Mouse (Mus musculus) limb, embryonic 10.5 days (tissue): Measurements from ENCODE around the gene Dpagt1. TPM values are rescaled to one million over a fixed set of nuclear protein-coding genes. Genes with fewer than 3 reads are reported as not detected.
A peak's percentile ranks its signal among the peaks of the same experiment; 100 is the strongest.
"Not testable (repeated sequence)": the region's sequence is repeated elsewhere in the genome, so short reads cannot be mapped to it uniquely, and the experiment has no call there.

Experiments used
- DNase-seq: peaks from one replicate; pipeline ENCODE4 v3.0.0-alpha.2; 2017; ENCODE audit warnings: low spot score
- H3K27ac ChIP-seq: fragments of 300-500 bp; sonication (generic); 2 replicates; pipeline ENCODE4 v1.5.1; 2016; ENCODE audit warnings: mild to moderate bottlenecking
- H3K27me3 ChIP-seq: fragments of 300-500 bp; sonication (generic); 2 replicates; pipeline ENCODE4 v1.6.1; 2016; ENCODE audit warnings: low read depth, mild to moderate bottlenecking; ENCODE audit not compliant: poor library complexity, severe bottlenecking
- H3K36me3 ChIP-seq: fragments of 300-500 bp; sonication (generic); 2 replicates; pipeline ENCODE4 v1.6.1; 2016; ENCODE audit warnings: mild to moderate bottlenecking, moderate library complexity
- H3K4me1 ChIP-seq: fragments of 300-500 bp; sonication (generic); 2 replicates; pipeline ENCODE4 v1.6.1; 2016
- H3K4me3 ChIP-seq: fragments of 300-500 bp; sonication (generic); 2 replicates; pipeline ENCODE4 v1.5.1; 2016; ENCODE audit warnings: mild to moderate bottlenecking, moderate library complexity
- H3K9me3 ChIP-seq: fragments of 300-500 bp; sonication (generic); replicated peaks from 2 replicates; pipeline ENCODE4 v1.6.1; 2016; ENCODE audit warnings: mild to moderate bottlenecking
- WGBS: fragments of 180-500 bp; shearing (Covaris S2); methylation state at CpG from one replicate; pipeline ENCODE4 v1.1.7; 2016; 5-methylcytosine and 5-hydroxymethylcytosine counted together
- polyA plus RNA-seq: library from polyadenylated mRNA; unstranded; fragments of >200 nt; fragmentation: Nextera tagmentation; extraction: Ambion mirVana; gene quantifications from 2 replicates; pipeline ENCODE4 v1.2.1, GENCODE M21; 2016

Dpagt1 gene
- polyA plus RNA-seq, 1 experiment from 2014 or later = 46.9 TPM

GRCm38 (mm10) chr9:44336093-44336406 is 10.2 kb downstream of the Dpagt1 start:
- Histone ChIP-seq H3K27me3 (no peaks in the 10 kb centered on the region), H3K9me3 (peaks cover 2% of the 10 kb centered on the region; the same call in 1 of the 2 replicates), H3K4me1 (peaks cover 15% of the 10 kb centered on the region), H3K4me3 (peak overlapping the region; percentile 98), H3K36me3 (peaks cover 81% of the 10 kb centered on the region), H3K27ac (peak overlapping the region; percentile 98)
- WGBS = 4% methylated on average over 5 of the region's 5 CpGs
- DNase-seq = no peak

GRCm38 (mm10) chr9:44336513-44336912 is 10.7 kb downstream of the Dpagt1 start:
- H3K27me3 ChIP-seq, H3K9me3 ChIP-seq, H3K27ac ChIP-seq, DNase-seq: not testable (repeated sequence)
- peak overlapping the region; percentile 98 for H3K4me3 ChIP-seq
- WGBS = 52% methylated on average over 4 of the region's 4 CpGs
- peaks cover 81% of the 10 kb centered on the region for H3K36me3 ChIP-seq
- peaks cover 15% of the 10 kb centered on the region for H3K4me1 ChIP-seq

- no peak overlapping the region for H3K27ac ChIP-seq
- H3K9me3 ChIP-seq = peaks cover 2% of the 10 kb centered on the region; the same call in 1 of the 2 replicates
- peaks cover 81% of the 10 kb centered on the region for H3K36me3 ChIP-seq
- H3K27me3 ChIP-seq = no peaks in the 10 kb centered on the region
- H3K4me1 ChIP-seq = peaks cover 16% of the 10 kb centered on the region
- 83% methylated on average over 3 of the region's 3 CpGs for WGBS
- no peak for DNase-seq
- H3K4me3 ChIP-seq = peak overlapping the region; percentile 98
Observed at GRCm38 (mm10) chr9:44336964-44337363, 11.1 kb downstream of the Dpagt1 start.

- 69% methylated on average over 9 of the region's 9 CpGs for WGBS
- Histone ChIP-seq H3K4me3 (peak overlapping the region; percentile 98), H3K27ac (peak overlapping the region; percentile 11; the same call in 1 of the 2 replicates), H3K9me3 (peaks cover 2% of the 10 kb centered on the region; the same call in 1 of the 2 replicates), H3K4me1 (peaks cover 22% of the 10 kb centered on the region), H3K36me3 (peaks cover 76% of the 10 kb centered on the region), H3K27me3 (no peaks in the 10 kb centered on the region)
- no peak for DNase-seq
Observed at GRCm38 (mm10) chr9:44337436-44338169, 11.8 kb downstream of the Dpagt1 start.

GRCm38 (mm10) chr9:44338574-44338973 is 12.8 kb downstream of the Dpagt1 start:
- peaks cover 67% of the 10 kb centered on the region for H3K36me3 ChIP-seq
- H3K27me3 ChIP-seq = no peaks in the 10 kb centered on the region
- no peak overlapping the region for H3K4me3 ChIP-seq
- 84% methylated on average over 5 of the region's 5 CpGs for WGBS
- no peak overlapping the region for H3K27ac ChIP-seq
- DNase-seq = no peak
- H3K4me1 ChIP-seq = peaks cover 32% of the 10 kb centered on the region
- peaks cover 2% of the 10 kb centered on the region; the same call in 1 of the 2 replicates for H3K9me3 ChIP-seq

- H3K4me3 ChIP-seq = peak overlapping the region; percentile 19; the same call in 1 of the 2 replicates
- peaks cover 64% of the 10 kb centered on the region for H3K36me3 ChIP-seq
- H3K27ac ChIP-seq = no peak overlapping the region; the same call in 1 of the 2 replicates
- H3K4me1 ChIP-seq = peaks cover 34% of the 10 kb centered on the region
- 89% methylated on average over 5 of the region's 5 CpGs for WGBS
- no peaks in the 10 kb centered on the region for H3K9me3 ChIP-seq
- no peaks in the 10 kb centered on the region for H3K27me3 ChIP-seq
- no peak for DNase-seq
Observed at GRCm38 (mm10) chr9:44341487-44341886, 15.7 kb downstream of the Dpagt1 start.

- Histone ChIP-seq H3K9me3 (no peaks in the 10 kb centered on the region), H3K36me3 (peaks cover 64% of the 10 kb centered on the region), H3K27ac (0 out of 2 replicates have a peak overlapping the region, but pooled peaks have one; percentile 98), H3K4me1 (peaks cover 27% of the 10 kb centered on the region), H3K4me3 (peak overlapping the region; percentile 19), H3K27me3 (no peaks in the 10 kb centered on the region)
- no peak for DNase-seq
- WGBS = 78% methylated on average over 3 of the region's 3 CpGs
Observed at GRCm38 (mm10) chr9:44342173-44342572, 16.4 kb downstream of the Dpagt1 start.

- Histone ChIP-seq H3K27me3 (no peaks in the 10 kb centered on the region), H3K36me3 (peaks cover 64% of the 10 kb centered on the region), H3K27ac (peak overlapping the region; percentile 98; the same call in 1 of the 2 replicates), H3K4me3 (peak overlapping the region; percentile 95), H3K4me1 (peaks cover 22% of the 10 kb centered on the region), H3K9me3 (no peaks in the 10 kb centered on the region)
- DNase-seq = no peak
- 81% methylated on average over 1 of the region's 1 CpGs for WGBS
Observed at GRCm38 (mm10) chr9:44342605-44343004, 16.8 kb downstream of the Dpagt1 start.

GRCm38 (mm10) chr9:44343290-44343689 is 17.5 kb downstream of the Dpagt1 start:
- peak overlapping the region; percentile 95 for H3K4me3 ChIP-seq
- H3K27ac ChIP-seq = peak overlapping the region; percentile 98
- peak; percentile 45 for DNase-seq
- no peaks in the 10 kb centered on the region for H3K27me3 ChIP-seq
- H3K9me3 ChIP-seq = no peaks in the 10 kb centered on the region
- H3K36me3 ChIP-seq = peaks cover 64% of the 10 kb centered on the region
- peaks cover 20% of the 10 kb centered on the region for H3K4me1 ChIP-seq
- WGBS = 17% methylated on average over 6 of the region's 6 CpGs

- no peaks in the 10 kb centered on the region for H3K9me3 ChIP-seq
- H3K4me1 ChIP-seq = peaks cover 20% of the 10 kb centered on the region
- H3K36me3 ChIP-seq = peaks cover 64% of the 10 kb centered on the region
- DNase-seq = peak; percentile 94
- peak within 1 kb of the TSS; percentile 95 for H3K4me3 ChIP-seq
- WGBS = under 1% methylated on average over 39 of the region's 39 CpGs
- no peaks in the 10 kb centered on the region for H3K27me3 ChIP-seq
- H3K27ac ChIP-seq = peak within 1 kb of the TSS; percentile 98
Observed at GRCm38 (mm10) chr9:44343781-44344421, 18.1 kb downstream of the Dpagt1 start, which contains the start of gene Hmbs. Hmbs (minus strand) TSS chr9:44344228.

GRCm38 (mm10) chr9:44345570-44346433 is 20.0 kb downstream of the Dpagt1 start:
- H3K36me3 ChIP-seq = peaks cover 67% of the 10 kb centered on the region
- no peak for DNase-seq
- WGBS = 89% methylated on average over 6 of the region's 6 CpGs

GRCm38 (mm10) chr9:44347166-44347565 is 21.3 kb downstream of the Dpagt1 start:
- no peak overlapping the region for H3K27ac ChIP-seq
- whole genome bisulfite sequencing = 95% methylated on average over 9 of the region's 9 CpGs
- DNase-seq = no peak
- H3K9me3 ChIP-seq = no peaks in the 10 kb centered on the region
- H3K36me3 ChIP-seq = peaks cover 67% of the 10 kb centered on the region
- no peaks in the 10 kb centered on the region for H3K27me3 ChIP-seq
- H3K4me3 ChIP-seq = no peak overlapping the region
- peaks cover 17% of the 10 kb centered on the region for H3K4me1 ChIP-seq

More at GRCm38 (mm10) chr9:44345570-44346433, 20.0 kb downstream of the Dpagt1 start:
- H3K4me3 ChIP-seq = no peak overlapping the region
- H3K9me3 ChIP-seq = no peaks in the 10 kb centered on the region
- no peaks in the 10 kb centered on the region for H3K27me3 ChIP-seq
- no peak overlapping the region for H3K27ac ChIP-seq
- peaks cover 20% of the 10 kb centered on the region for H3K4me1 ChIP-seq
